In the genomic region with DNA sequence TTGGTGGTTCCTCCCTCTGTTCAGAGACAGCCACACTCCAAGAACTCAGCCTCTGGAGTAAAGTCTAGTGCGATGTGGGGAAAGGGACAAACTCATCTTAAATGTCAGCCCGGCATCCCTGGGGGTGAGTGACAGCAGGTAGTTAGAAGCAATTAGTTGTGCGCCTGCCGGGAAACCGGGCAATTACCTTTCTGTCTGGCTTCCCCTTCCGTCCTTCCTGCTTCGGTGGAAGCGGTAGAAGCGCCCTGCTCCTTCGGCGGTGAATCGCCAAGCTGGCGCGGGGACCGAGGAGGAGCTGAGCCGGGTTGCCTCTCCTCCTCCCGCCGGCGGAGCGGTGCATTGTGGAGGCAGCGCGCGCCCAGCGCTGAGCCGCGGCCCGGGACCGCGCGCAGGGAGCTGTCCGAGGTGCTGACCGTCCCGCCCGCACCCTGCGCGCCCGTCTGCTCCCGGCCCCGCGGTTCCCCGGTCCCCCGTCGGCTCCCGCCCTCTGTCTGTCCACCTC, we compare ENCODE assay signal across 8 mouse cellular contexts. TPM values are rescaled to one million over a fixed set of nuclear protein-coding genes. Genes with fewer than 3 reads are reported as not detected.
DNase-seq lines count a peak whose midpoint lies in the region; ATAC-seq and TF ChIP-seq lines count a peak whose summit lies in the region.

A gene (plus strand): TSS at position 337 of the 502 bp plus-strand sequence.

- no peak within 1 kb of the TSS for H3ac ChIP-seq in myocyte (ENCODE audit: control insufficient read depth, insufficient read length)

- no peak within 1 kb of the TSS for H3K27ac ChIP-seq in embryonic facial prominence, embryonic 12.5 days
- no peak within 1 kb of the TSS for H3K27ac ChIP-seq in kidney, adult 2 months (ENCODE audit: insufficient read depth, low read depth, low read length)
- H3K27ac ChIP-seq in liver, adult 2 months (replicated peaks; ENCODE audit: insufficient read depth, low read depth, low read length) = no peak within 1 kb of the TSS

- peak within 1 kb of the TSS; percentile 38 for H3K4me3 ChIP-seq in embryonic facial prominence, embryonic 12.5 days
- H3K4me3 ChIP-seq in kidney, adult 2 months (ENCODE audit: insufficient read depth, low read depth, low read length) = peak within 1 kb of the TSS; percentile 15; the same call in 1 of the 2 replicates
- H3K4me3 ChIP-seq in liver, adult 2 months (ENCODE audit: insufficient read depth, low read depth, low read length) = no peak within 1 kb of the TSS; the same call in 1 of the 2 replicates
- H3K4me3 ChIP-seq in myocyte = no peak within 1 kb of the TSS

- under 1% methylated on average over 43 of the region's 44 CpGs for WGBS in embryonic facial prominence, embryonic 12.5 days
- under 1% methylated on average over 41 of the region's 44 CpGs for WGBS in kidney, adult 2 months
- WGBS in liver, adult 2 months = 2% methylated on average over 41 of the region's 44 CpGs

- DNase-seq in left cerebral cortex, adult 18-20 months (ENCODE audit: low spot score in 2 of 2) = peak; percentile 52 to 55
- no peak for DNase-seq in left cerebral cortex, adult 11 months (ENCODE audit: low spot score)
- DNase-seq in heart, adult 8-10 months (ENCODE audit: low spot score) = peak; percentile 6
- DNase-seq in kidney, adult 2 months = peak; percentile 64
- peak; percentile 5 for DNase-seq in liver, adult 2 months (ENCODE audit: extremely low read depth, low read depth, low spot score)
- DNase-seq in splenic B cell, adult 2 months (ENCODE audit: low read depth, low spot score) = peak; percentile 62

- TF ChIP-seq POLR2A in kidney, adult 2 months (IDR thresholded peaks at IDR 0.05; ENCODE audit: low read depth, low read length) = no peak
- no peak for TF ChIP-seq POLR2A in liver, adult 2 months (IDR thresholded peaks at IDR 0.05; ENCODE audit: extremely low read depth, insufficient read depth, low read length)
- no peak for TF ChIP-seq POLR2A in myocyte (IDR thresholded peaks at IDR 0.05; ENCODE audit: insufficient read length, low read depth)

- H3K36me3 ChIP-seq in embryonic facial prominence, embryonic 12.5 days = no peaks in the 10 kb centered on the region
- no peaks in the 10 kb centered on the region for H3K36me3 ChIP-seq in kidney, adult 2 months (ENCODE audit: control insufficient read depth, insufficient read depth, low read length)
- H3K36me3 ChIP-seq in liver, adult 2 months (ENCODE audit: control insufficient read depth, insufficient read depth, low read length) = no peaks in the 10 kb centered on the region
- no peaks in the 10 kb centered on the region for H3K36me3 ChIP-seq in myocyte (ENCODE audit: control insufficient read depth, insufficient read depth)
- H3K36me3 ChIP-seq in splenic B cell, adult 2 months (ENCODE audit: control insufficient read depth, insufficient read depth, low read length, poor library complexity, severe bottlenecking) = no peaks in the 10 kb centered on the region

- peak within 1 kb of the TSS; percentile 77 for H3K4me2 ChIP-seq in embryonic facial prominence, embryonic 12.5 days (replicated peaks)
- peak within 1 kb of the TSS; percentile 66 for H3K4me2 ChIP-seq in myocyte (ENCODE audit: low read depth)

- TF ChIP-seq CTCF in kidney, adult 2 months (conservative IDR thresholded peaks at IDR 0.05; ENCODE audit: insufficient read depth, insufficient read length, low read depth, low read length) = no peak
- TF ChIP-seq CTCF in liver, adult 2 months (IDR thresholded peaks at IDR 0.05; ENCODE audit: low read depth, low read length) = no peak

- 0 out of 2 replicates have a peak within 1 kb of the TSS, but pooled peaks have one; percentile 19 for H3K9ac ChIP-seq in embryonic facial prominence, embryonic 12.5 days
- H3K9ac ChIP-seq in liver, adult 2 months (ENCODE audit: low read depth, low read length) = no peak within 1 kb of the TSS

- H3K9me3 ChIP-seq in embryonic facial prominence, embryonic 12.5 days = no peaks in the 10 kb centered on the region

- peaks cover 16% of the 10 kb centered on the region; the same call in 1 of the 2 replicates for H3K4me1 ChIP-seq in embryonic facial prominence, embryonic 12.5 days
- H3K4me1 ChIP-seq in kidney, adult 2 months (ENCODE audit: control insufficient read depth, insufficient read depth, low read length) = no peaks in the 10 kb centered on the region
- no peaks in the 10 kb centered on the region for H3K4me1 ChIP-seq in liver, adult 2 months (ENCODE audit: control insufficient read depth, insufficient read depth, low read length)

- ATAC-seq in embryonic facial prominence, embryonic 12.5 days (ENCODE audit: insufficient number of reproducible peaks, insufficient read depth, low FRiP score, low TSS enrichment) = peak; percentile 93

- H3K79me2 ChIP-seq in liver, adult 2 months (ENCODE audit: control insufficient read depth, insufficient read depth, low read length) = no peaks in the 10 kb centered on the region
- H3K79me2 ChIP-seq in myocyte (ENCODE audit: control insufficient read depth, insufficient read depth) = no peaks in the 10 kb centered on the region

- peaks cover 51% of the 10 kb centered on the region for H3K27me3 ChIP-seq in embryonic facial prominence, embryonic 12.5 days
- H3K27me3 ChIP-seq in kidney, adult 2 months (replicated peaks; ENCODE audit: control insufficient read depth, insufficient read depth, low read length) = no peaks in the 10 kb centered on the region
- H3K27me3 ChIP-seq in liver, adult 2 months (ENCODE audit: control insufficient read depth, insufficient read depth, low read length) = peaks cover 17% of the 10 kb centered on the region; the same call in 1 of the 2 replicates
- H3K27me3 ChIP-seq in myocyte (ENCODE audit: control insufficient read depth, insufficient read depth, insufficient read length) = peaks cover 9% of the 10 kb centered on the region
- no peaks in the 10 kb centered on the region; the same call in 1 of the 2 replicates for H3K27me3 ChIP-seq in splenic B cell, adult 2 months (ENCODE audit: control insufficient read depth, insufficient read depth, low read length, poor library complexity, severe bottlenecking)

TF ChIP-seq in myocyte, 11 proteins besides CTCF, POLR2A, EP300 and RAD21:
- TF ChIP-seq TCF12 (IDR thresholded peaks at IDR 0.05; ENCODE audit: insufficient read depth, poor library complexity, severe bottlenecking) (no peak), MYOD1 (IDR thresholded peaks at IDR 0.05; ENCODE audit: control insufficient read depth in 1 of 3, insufficient read length in 2 of 3, low read depth in 2 of 3) (peak in 1 of 3 experiments; percentile 1), POLR2AphosphoS2 (IDR thresholded peaks at IDR 0.05; ENCODE audit: insufficient read length, low read depth) (no peak), E2F4 (IDR thresholded peaks at IDR 0.05; ENCODE audit: insufficient read depth) (peak; percentile 40), MAX (IDR thresholded peaks at IDR 0.05; ENCODE audit: low read depth) (no peak), SRF (IDR thresholded peaks at IDR 0.05; ENCODE audit: control insufficient read depth, insufficient read length, low read depth) (no peak), MYOG (IDR thresholded peaks at IDR 0.05; ENCODE audit: control insufficient read depth in 1 of 3, insufficient read depth in 1 of 3, insufficient read length in 2 of 3, low read depth in 2 of 3) (peak in 1 of 3 experiments; percentile 49), REST (IDR thresholded peaks at IDR 0.05; ENCODE audit: insufficient read depth, insufficient read length) (peak; percentile 94)

RNA-seq across cellular contexts. Expression of the gene that starts here (rescaled TPM):
- total RNA-seq in left cerebral cortex, adult 18-20 months (2021) = 1 to 10 TPM; 5.9 to 6.8 TPM
- polyA plus RNA-seq in embryonic facial prominence, embryonic 12.5 days (2016; fragmentation: Nextera tagmentation; extraction: Ambion mirVana) = not detected in 2 replicates
- not detected for total RNA-seq in heart, adult 8-10 months (2022)
- polyA plus RNA-seq in kidney, adult 2 months (2012; rRNA removed) = not detected in 2 replicates
- total RNA-seq in liver, adult 2 months (2014; rRNA removed) = under 0.01 TPM in 1 of 2 replicates, not detected in the other
- not detected in 2 replicates for polyA plus RNA-seq in liver, adult 2 months (2012; rRNA removed)
- not detected for polyA plus RNA-seq in myocyte (2012; fragmentation: generic; extraction: Trizol)

Comparison
In these comparisons a context has a peak if more than half of its experiments do, and no peak if none do; other contexts are left out.
1. Peak in ATAC-seq, H3K4me3 ChIP-seq, H3K9ac ChIP-seq and H3K4me2 ChIP-seq in embryonic facial prominence, embryonic 12.5 days; RNA of the gene not detected or under 1 TPM.
2. Peak in DNase-seq in heart, adult 8-10 months; RNA of the gene not detected or under 1 TPM.
3. Peak in DNase-seq and H3K4me3 ChIP-seq in kidney, adult 2 months; RNA of the gene not detected or under 1 TPM.
4. Peak in DNase-seq in liver, adult 2 months; RNA of the gene not detected or under 1 TPM.